Mouse (Mus musculus): ENCODE results near the gene Zfp111.

Gene Zfp111

DNA sequence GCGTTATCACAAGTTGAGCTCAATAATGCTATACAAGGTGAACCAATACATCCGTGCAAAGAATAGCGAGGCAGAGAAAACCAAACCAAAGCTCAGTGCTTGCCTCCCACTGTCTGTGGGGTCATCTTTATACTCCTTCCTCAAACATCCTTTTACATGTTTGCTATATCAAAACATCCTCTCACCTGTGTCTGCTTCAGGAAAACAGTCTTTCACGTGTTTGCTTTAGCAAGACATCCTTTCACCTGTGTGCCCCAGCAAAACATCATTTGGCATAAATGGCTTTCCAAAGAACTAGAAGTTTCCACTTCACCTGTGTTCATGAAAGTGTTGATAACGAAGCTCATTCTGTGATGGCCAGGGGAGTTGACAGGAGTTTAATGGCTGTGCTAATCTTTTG lies at the start of gene Zfp111:
Gene Zfp111 (minus strand): TSS at position 101 of the 400 bp plus-strand sequence.
- no peak for DNase-seq (ENCODE audit: low spot score)

DNA sequence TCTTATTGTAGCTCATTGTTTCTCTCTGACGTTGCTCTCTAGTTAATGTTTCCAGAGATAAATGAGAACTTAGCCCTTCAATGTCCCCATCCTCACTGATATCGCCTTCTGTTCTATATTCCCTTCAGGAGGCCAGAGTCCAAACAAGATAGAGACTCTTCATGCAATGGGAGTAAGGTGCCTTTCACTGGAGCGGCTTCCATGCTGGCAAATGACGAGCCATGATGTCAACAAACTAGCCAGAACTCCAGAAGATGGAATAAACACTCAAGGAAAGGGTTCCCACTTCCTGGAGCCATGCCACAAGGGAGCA lies 48.7 kb upstream of the Zfp111 start:
- DNase-seq (ENCODE audit: low spot score) = no peak

DNA sequence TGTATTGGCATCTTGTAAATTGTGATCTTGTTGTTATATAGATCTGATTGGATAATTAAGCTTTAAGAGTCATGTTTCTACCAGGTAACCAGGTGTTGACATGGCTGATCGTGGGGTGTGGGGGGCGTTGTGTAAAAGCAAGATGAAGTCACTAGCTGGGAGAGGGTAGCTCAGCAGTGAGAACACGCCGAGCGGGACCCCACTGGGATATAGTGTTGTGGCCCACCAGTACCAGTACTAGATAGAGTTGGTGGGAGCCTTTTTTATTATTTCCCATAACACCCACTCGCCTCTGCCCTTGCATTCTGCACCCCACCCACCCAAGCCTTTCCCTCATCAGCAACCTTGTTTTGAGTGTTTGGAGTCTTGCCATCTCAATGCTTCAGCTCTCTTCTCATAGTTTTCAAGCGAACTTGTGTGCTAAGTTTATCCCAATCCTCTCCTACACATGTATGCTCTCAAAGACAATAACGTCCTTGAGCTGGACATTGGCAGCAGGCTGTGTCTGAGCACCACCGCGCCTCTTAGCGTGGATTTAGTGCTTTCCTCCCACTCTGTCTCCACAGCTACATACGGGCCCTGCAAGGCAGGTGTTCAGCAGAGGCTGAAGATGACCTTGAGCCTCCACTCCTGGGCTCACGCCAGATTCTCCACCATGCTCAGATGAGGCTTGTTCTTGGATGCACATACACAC lies 48.2 kb upstream of the Zfp111 start:
- peak; percentile 69 for DNase-seq (ENCODE audit: low spot score)

DNA sequence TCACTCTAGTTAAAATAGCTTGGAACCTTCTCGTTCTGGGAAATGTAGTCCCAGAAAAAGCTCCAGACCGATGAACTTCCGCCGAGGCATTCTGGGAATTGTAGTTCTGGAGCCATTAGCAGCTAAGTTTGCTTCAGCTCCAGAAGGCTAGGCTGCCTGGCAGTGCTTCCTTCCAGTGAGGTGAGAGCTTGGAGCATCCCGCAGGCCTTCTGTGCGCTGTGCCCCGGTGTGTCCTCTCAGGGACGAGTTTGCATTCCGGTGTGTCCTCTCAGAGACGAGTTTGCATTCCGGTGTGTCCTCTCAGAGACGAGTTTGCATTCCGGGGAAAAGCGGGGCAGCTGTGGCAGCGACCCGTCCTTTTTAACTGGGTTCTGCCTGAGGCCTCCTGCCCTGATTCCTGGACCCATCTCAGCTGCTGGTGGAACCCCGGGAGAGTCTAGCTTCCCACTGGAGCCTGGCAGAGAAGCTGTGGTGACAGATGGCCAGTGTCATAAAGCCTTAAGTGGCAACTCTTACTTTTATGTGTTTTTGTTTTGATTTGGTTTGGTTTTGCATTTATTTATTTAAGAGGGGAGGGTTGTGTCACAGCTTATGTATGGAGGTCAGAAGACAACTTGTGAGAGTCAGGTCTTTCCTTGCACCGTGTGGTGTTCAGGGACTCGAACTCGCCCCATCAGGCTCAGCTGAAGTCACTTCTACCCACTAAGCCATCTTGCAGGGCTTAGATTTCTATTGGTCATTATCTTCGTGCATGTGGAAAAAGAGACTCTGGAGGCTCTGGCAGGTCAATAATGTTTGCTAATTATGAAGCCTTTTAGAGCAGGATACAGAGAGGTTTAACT lies 43.6 kb upstream of the Zfp111 start, which contains the start of gene Zfp108:
Gene Zfp108 (plus strand): TSS at position 162 of the 842 bp plus-strand sequence.
- DNase-seq (ENCODE audit: low spot score) = peak; percentile 74

DNA sequence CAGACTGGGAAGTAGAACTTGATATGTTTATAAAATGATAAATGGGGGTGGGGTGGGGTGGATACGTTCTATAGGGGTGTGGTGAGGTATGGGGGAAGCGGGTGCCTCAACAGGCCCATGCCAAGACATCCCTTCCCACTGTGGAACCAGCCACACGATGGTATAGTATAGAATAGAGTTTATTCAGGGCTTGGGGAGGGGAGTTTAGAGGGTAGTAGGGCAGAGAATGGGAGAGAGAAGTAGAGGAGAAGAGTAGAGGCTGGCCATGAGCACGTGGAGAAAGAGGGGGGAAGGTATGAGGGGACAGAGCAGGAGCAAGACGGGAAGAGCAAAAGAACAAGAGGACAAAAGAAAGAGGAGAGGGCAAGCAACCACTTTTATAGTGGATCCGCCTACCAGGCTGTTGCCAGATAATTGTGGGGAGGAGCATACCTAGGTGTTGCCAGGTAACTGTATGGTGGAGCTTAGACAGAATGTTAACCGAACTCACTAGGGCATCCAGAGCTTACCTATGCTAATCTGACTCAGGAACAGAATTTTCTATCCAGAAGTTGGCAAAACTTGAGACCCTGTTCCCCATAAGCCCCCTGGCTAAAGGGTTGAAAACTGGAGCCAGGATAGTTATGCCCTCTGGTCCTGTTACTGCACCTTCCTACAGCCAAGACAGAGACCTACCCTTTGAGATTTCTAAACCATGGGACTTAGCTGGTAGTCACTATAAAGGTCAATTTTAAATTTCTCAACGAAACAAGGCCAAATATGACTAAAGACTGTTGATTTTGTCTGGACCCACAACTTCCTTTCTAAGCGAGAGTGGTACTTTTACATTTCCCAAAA lies 42.8 kb upstream of the Zfp111 start:
- no peak for DNase-seq (ENCODE audit: low spot score)

DNA sequence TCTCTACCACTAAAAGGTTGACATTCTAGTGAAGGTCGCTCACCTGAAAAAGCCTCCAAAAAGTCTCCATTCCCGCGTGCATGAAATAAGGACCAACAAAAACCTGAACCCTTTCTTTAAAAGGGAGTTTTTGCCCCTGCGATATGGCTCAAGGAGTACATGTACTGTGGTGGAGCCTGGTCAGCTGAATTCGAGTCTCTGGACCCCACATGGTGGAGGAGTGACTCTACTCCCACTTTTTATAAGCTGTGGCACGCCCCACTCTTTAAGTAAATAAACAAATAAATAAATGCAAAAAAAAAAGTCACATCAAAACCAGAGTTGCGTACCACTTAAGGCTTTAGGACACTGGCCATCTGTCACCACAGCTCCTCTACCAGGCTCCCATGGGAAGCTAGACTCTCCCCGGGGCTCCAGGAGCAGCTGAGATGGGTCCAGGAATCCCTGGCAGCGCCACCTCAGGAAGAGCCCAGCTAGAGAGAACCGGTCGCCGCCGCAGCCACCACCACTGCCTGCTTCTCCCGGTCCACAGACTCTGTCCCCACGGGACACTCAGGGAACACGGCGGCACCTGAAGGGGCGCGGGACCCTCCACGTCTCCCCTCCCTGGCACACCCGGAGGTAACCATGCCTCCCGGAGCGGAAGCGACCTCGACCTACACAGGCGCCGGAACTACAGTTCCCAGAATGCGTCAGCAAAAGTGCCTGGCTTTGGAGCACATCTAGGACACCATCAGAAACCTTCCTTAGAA lies 26.0 kb upstream of the Zfp111 start, which contains the start of gene Zfp109:
Gene Zfp109 (minus strand): TSS at position 521 of the 752 bp plus-strand sequence.
- DNase-seq (ENCODE audit: low spot score) = peak; percentile 69

DNA sequence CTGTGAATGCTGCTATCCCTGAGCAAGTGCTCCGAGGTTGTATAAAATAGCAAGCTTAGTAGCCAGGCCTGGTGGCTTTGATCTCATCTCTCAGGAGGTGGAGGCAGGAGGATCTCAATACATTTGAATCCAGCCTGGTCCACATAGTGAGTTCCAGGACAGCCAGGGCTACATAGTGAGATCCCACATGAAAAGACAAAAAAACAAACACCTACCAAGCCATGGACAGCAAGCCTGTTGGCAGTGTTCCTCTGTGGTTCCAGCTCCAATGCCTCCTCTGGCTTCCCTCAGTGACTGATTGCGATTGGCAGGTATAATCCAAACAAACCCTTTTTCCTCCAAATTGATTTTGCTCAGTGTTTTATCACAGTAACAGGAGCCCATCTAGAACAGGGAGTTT lies 947 bp downstream of the Zfp111 start:
- DNase-seq (ENCODE audit: low spot score) = no peak

DNA sequence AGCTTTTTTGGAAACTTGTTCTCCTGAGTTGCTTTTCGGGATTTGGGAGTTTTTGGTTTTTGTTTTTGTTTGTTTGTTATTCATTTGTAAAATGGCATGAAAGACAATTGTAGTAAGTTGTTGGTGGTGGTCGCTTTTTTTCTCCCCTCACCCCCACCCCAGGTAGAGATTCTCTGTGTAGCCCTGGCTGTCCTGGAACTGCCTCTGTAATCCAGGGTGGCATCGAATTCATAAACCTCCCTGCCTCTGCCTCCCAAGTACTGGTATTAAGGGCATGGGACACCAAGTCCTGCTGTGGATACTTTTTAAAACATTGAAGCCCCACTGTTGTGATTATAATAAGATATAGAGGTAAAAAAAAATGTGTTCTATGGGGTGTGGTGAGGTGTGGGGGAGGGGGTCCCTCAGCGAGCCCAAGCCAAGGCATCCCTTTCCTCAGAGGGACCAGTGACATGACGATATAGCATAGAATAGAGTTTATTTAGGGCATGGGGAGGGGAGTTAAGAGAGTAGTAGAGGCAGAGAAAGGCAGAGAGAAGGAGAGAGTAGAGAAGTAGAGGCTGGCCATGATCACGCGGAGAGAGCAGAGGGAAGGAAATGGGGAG lies 2.9 kb downstream of the Zfp111 start:
- no peak for DNase-seq (ENCODE audit: low spot score)

DNA sequence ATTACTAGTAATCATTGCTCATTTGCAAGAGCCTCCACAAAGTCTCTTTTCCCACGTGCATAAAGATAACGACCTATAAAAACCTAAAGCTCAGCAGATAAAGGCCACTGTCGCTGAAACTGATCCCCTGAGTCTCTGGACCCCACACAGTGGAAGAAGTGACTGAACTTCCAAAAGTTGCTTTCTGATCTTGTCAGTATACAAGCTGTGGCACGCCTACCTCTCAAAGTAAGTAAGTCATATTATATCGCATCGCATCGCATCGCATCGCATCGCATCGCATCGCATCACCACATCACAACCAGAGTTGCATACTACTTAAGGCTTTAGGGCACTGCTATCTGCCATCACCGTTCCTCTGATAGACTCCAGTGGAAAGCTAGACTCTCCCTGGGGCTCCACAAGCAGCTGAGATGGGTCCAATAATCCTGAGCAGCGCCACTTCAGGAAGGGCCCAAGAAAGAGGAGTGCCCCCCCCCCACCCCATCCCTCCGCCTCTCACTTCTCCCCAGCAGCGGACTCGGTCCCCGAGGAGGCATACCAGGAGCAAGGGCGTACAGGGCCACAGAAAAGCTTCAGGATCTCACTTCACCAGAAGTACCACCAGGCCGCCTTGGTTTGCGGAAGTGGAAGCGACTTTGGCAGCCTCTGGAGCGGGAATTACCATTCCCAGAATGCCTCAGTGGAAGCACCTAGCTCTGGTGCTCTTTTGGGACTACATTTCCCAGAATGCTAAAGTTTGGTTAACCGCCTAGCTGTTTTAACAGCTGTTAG lies 3.6 kb downstream of the Zfp111 start:
- DNase-seq (ENCODE audit: low spot score) = peak; percentile 74

DNA sequence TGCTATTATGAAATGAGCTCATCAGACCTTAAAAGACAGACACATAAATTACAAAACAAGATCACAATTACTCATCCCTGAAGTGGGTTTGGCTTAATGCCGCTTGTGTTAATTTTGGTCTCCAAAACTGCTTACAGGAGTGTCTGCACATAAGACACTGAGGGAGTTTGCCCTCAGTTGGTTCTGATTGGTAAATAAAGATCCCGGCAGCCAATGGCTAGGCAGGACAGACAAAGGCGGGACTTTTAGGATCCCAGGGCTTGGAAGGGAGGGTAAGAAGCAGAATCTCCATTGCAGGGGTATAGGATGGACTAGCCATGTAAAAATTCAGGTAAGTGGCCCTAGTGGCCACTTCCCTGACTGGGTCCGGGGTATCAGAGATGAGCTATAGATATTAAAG lies 14.3 kb downstream of the Zfp111 start:
- DNase-seq (ENCODE audit: low spot score) = no peak

DNA sequence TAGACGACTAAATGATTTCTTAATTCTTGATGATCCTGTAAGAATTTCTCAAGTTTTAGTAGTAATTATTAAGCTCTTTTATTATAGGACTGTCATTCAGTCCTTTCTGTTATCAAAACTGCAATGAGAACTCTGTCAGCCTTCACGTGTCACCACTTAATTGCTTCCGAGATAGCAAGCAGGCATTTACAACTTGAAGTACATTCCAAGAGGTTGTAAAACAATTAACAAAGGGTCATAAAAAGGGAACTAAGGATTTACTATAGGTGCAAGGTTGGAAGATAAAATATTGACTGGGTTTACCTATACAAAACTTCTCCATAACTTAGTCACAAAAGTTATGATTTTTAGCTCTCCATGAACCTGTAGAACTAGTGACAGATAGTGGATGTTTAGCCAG lies 18.1 kb downstream of the Zfp111 start:
- DNase-seq (ENCODE audit: low spot score) = no peak

DNA sequence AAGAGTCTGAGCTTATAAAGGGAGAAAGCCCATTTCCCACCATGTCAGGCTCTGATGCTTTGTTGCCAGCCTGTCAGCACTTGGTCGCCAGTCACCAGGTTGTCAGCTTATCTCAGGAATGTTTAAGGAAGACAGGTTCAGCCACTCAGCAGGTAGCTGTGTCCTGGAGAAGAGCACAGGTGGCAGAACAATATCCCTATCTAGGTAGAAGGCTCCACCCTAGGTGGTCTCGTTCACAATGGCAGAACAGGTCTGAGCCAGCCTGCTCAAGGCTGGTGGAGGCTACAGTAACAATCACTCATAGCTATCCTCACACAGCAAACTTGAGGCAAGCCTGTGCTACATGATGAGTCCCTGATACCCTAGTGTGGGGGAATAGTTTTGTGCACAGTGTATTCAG lies 19.9 kb downstream of the Zfp111 start:
- DNase-seq (ENCODE audit: low spot score) = no peak

DNA sequence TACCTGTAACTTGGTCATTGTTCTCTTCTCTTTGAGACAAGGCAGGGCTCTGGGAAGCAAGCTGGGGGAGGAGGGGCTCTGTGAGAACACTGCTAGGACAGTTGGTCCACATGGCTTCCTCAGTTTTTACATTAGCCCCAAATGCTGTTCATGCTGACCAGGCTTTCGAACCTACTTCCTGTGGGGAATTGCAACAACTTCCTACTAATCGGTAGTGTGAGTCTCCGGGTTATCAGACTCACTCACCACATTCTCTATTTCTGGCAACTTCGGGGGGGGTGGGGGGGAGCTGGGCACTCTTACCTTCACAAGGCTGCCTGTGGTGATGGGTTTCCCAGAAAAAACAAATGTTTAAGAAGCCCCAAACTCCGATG lies 21.7 kb downstream of the Zfp111 start:
- DNase-seq (ENCODE audit: low spot score) = no peak

DNA sequence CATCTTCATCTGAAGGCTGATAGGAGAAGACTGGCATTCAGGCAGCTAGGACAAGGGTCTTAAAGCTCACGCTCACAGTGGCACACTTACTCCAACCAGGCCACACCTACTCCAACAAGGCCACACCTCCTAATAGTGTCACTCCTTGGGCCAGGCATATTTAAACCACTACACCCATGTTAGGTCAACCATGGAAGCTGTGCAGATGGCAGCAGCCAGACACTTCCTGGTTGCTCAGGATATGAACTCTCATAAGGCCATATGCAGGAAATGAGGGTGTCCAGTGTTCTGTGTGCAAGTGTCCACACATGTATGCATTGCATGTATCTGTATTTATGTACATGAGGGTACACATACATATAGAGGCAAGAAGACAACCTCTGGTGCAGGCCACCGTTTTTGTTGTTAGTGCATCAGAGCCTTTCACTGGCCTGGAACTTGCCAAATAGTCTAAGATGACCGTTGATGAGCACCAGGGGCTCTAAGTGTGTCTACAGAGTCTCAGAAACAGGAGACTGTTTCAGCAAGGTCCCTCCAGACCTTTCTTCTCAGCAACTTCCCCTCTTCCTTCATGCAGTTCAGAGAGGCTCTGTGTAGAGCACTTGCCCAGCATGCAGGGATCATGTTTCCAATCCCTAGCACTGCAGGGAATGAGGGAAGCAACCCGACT lies 22.2 kb downstream of the Zfp111 start:
- DNase-seq (ENCODE audit: low spot score) = no peak

DNA sequence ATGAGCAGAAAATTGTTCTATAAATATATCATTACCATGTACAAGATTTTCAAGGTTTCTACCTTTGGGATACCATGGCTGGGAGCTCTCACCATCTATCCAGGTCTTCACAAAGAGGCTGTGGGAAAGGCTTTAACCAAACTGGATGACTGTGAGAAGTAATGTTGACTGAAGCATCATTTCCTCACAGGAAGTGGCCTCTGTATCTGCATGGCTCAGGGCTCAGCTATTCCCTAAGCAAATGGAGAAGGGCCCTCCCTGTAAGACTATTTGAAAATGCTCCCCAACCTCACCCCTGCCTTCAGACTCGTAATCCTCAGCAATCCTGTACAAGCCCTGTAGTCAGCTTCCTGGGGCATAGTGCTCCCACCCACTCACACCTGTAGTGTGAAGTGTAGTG lies 23.6 kb downstream of the Zfp111 start:
- DNase-seq (ENCODE audit: low spot score) = no peak

DNA sequence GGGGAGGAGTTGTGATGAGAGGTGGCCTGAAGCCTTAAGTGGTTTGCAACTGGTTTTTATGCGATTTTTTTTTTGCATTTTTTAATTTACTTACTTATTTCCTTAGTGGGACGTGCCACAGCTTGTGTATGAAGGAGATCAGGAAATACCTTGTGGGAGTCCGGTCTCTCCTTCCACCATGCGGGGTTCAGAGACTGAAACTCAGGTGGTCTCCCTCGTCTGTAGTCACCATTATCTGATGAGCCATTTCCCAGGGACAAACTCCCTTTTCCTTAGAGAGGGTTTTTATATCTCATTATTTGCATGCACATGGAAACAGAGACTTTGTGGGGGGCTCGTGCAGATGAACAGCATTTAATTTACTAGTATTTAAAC lies 35.9 kb downstream of the Zfp111 start:
- DNase-seq (ENCODE audit: low spot score) = no peak

DNA sequence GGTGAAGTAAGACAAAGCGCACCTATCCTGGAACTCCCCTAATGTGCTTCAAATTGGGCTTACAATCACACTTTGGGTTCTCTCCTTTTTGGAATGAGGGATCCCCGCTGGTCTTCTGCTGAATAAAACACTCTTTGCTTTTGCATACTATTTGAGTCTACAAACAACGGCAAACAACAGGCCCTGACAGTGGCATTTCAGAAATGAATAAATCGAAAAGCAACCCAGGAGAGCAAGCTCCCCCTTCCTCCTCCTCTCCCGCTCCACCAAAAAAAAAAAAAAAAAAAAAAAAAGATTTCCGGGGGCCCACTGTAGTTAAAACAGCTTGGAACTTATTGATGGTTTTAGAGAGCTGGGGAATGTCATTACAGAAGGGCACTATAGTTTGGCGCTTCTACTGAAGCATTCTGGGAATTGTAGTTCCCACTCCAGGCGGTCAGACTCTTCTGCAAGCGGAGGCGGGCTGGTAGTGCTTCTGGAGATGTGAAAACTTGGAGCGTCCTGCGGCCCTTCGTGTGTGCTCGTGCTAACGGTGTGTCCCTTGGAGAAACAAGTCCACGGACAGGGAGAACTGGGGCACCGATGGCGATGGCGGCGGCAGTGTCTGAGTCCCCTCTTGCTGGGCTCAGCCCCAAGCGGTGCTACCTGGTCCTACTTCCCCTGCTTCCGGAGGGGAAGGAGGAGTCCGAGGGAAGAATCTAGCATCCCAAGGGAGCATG lies 36.5 kb downstream of the Zfp111 start, which contains the start of gene Zfp114:
Gene Zfp114 (plus strand): TSS at position 443 of the 719 bp plus-strand sequence.
- DNase-seq (ENCODE audit: low spot score) = peak; percentile 83

DNA sequence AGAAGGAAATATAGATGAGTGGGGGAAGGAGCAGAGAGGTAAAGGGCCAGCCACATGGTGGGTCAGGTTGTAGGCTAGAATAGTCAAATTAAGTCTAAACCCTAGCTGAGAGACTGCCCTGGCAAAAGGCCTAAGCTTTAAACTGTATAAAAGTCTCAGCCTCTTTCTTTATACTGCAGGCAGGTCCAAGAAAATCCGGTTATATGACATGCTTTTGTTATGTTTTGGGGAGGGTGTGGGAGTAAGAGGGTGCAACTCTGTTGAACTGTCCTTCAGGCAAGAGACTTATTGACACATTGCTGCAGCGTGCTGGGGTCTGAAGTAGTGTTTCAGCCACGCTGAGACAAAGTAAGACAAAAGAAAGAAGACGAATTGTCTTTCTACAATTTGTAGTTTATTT lies 39.1 kb downstream of the Zfp111 start:
- DNase-seq (ENCODE audit: low spot score) = no peak

DNA sequence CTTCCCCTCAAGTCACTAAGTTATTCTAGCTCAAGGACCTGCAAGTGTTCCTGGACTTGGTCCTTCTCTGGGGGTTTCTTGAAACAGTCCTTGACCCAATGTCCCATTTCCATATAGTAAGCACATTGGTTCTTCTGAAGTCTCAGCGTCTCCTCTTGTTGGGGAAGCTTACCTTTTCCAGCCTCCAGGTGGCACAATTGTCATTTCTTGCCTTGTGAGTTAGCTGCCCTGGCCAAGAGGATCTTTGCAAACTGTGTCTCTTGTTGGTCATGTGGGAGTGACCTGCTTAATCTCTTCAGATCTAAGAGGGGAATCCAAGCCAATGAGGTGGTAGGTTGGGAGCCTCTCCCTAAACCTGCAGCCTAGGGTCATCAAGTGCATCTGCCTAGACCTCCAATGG lies 58.0 kb downstream of the Zfp111 start:
- DNase-seq (ENCODE audit: low spot score) = no peak

All from testis, postnatal 10 days (tissue).